Mouse (Mus musculus) neural tube, embryonic 12.5 days (tissue): ENCODE measurements around the gene S100a10. TPM values are rescaled to one million over a fixed set of nuclear protein-coding genes. Genes with fewer than 3 reads are reported as not detected.
A peak's percentile ranks its signal among the peaks of the same experiment; 100 is the strongest.
"Not testable (repeated sequence)": the region's sequence is repeated elsewhere in the genome, so short reads cannot be mapped to it uniquely, and the experiment has no call there.

Experiments used
- ATAC-seq: fragments of 200-750 bp; cut with Nextera tagmentation; 2 replicates; pipeline ENCODE4 v1.8.0; 2017; ENCODE audit warnings: low read depth, mild to moderate bottlenecking, moderate TSS enrichment, moderate library complexity; ENCODE audit not compliant: low FRiP score
- H3K27ac ChIP-seq: fragments of 300-500 bp; sonication (generic); 2 replicates; pipeline ENCODE4 v1.5.1; 2016
- H3K27me3 ChIP-seq: fragments of 300-500 bp; sonication (generic); replicated peaks from 2 replicates; pipeline ENCODE4 v1.6.1; 2016; ENCODE audit warnings: mild to moderate bottlenecking
- H3K36me3 ChIP-seq: fragments of 300-500 bp; sonication (generic); 2 replicates; pipeline ENCODE4 v1.6.1; 2016; ENCODE audit warnings: mild to moderate bottlenecking
- H3K4me1 ChIP-seq: fragments of 300-500 bp; sonication (generic); 2 replicates; pipeline ENCODE4 v1.6.1; 2016
- H3K4me2 ChIP-seq: fragments of 300-500 bp; sonication (generic); replicated peaks from 2 replicates; pipeline ENCODE4 v1.6.1; 2016; ENCODE audit warnings: mild to moderate bottlenecking
- H3K4me3 ChIP-seq: fragments of 300-500 bp; sonication (generic); 2 replicates; pipeline ENCODE4 v1.5.1; 2016
- H3K9ac ChIP-seq: fragments of 300-500 bp; sonication (generic); 2 replicates; pipeline ENCODE4 v1.6.1; 2016; ENCODE audit warnings: mild to moderate bottlenecking
- H3K9me3 ChIP-seq: fragments of 300-500 bp; sonication (generic); 2 replicates; pipeline ENCODE4 v1.6.1; 2016; ENCODE audit warnings: mild to moderate bottlenecking
- WGBS: fragments of 180-500 bp; shearing (Covaris S2); methylation state at CpG from one replicate; pipeline ENCODE4 v1.1.7; 2016; 5-methylcytosine and 5-hydroxymethylcytosine counted together
- polyA plus RNA-seq: library from polyadenylated mRNA; unstranded; fragments of >200 nt; fragmentation: Nextera tagmentation; extraction: Ambion mirVana; gene quantifications from 2 replicates; pipeline ENCODE4 v1.2.1, GENCODE M21; 2016

S100a10 gene
- polyA plus RNA-seq, 1 experiment from 2014 or later, result 305 TPM

GRCm38 (mm10) chr3:93521462-93522057 lies 33.3 kb upstream of the S100a10 start:
- H3K4me2 ChIP-seq, result peak overlapping the region; percentile 74
- H3K4me3 ChIP-seq, result no peak overlapping the region
- 87% methylated on average over 8 of the region's 8 CpGs for WGBS

GRCm38 (mm10) chr3:93522611-93523010 lies 32.3 kb upstream of the S100a10 start:
- H3K36me3 ChIP-seq, result no peaks in the 10 kb centered on the region
- no peak overlapping the region for H3K27ac ChIP-seq
- no peak overlapping the region for H3K4me2 ChIP-seq
- no peaks in the 10 kb centered on the region for H3K9me3 ChIP-seq
- H3K4me1 ChIP-seq, result peaks cover 7% of the 10 kb centered on the region
- H3K9ac ChIP-seq, result no peak overlapping the region
- WGBS, result 47% methylated on average over 7 of the region's 7 CpGs
- H3K27me3 ChIP-seq, result no peaks in the 10 kb centered on the region
- no peak for ATAC-seq
- H3K4me3 ChIP-seq, result no peak overlapping the region

More at GRCm38 (mm10) chr3:93521462-93522057, 33.3 kb upstream of the S100a10 start:
- Histone ChIP-seq H3K27ac (no peak overlapping the region), H3K27me3 (no peaks in the 10 kb centered on the region), H3K4me1 (peaks cover 7% of the 10 kb centered on the region), H3K9me3 (no peaks in the 10 kb centered on the region), H3K9ac (no peak overlapping the region), H3K36me3 (no peaks in the 10 kb centered on the region)
- ATAC-seq, result no peak

GRCm38 (mm10) chr3:93527300-93527699 lies 27.6 kb upstream of the S100a10 start:
- Histone ChIP-seq H3K9me3 (no peaks in the 10 kb centered on the region), H3K4me3 (no peak overlapping the region), H3K27me3 (no peaks in the 10 kb centered on the region), H3K4me1 (no peaks in the 10 kb centered on the region), H3K36me3 (no peaks in the 10 kb centered on the region), H3K4me2 (no peak overlapping the region), H3K9ac (no peak overlapping the region), H3K27ac (no peak overlapping the region)
- 89% methylated on average over 3 of the region's 3 CpGs for WGBS
- no peak for ATAC-seq

GRCm38 (mm10) chr3:93528807-93529206 lies 26.1 kb upstream of the S100a10 start:
- no peak for ATAC-seq
- Histone ChIP-seq H3K4me1 (no peaks in the 10 kb centered on the region), H3K4me2 (no peak overlapping the region), H3K4me3 (no peak overlapping the region), H3K27me3 (no peaks in the 10 kb centered on the region), H3K9me3 (no peaks in the 10 kb centered on the region), H3K9ac (no peak overlapping the region), H3K36me3 (no peaks in the 10 kb centered on the region), H3K27ac (no peak overlapping the region)
- 86% methylated on average over 5 of the region's 5 CpGs for WGBS

- WGBS, result 85% methylated on average over 2 of the region's 2 CpGs
- no peak overlapping the region for H3K4me3 ChIP-seq
- no peak for ATAC-seq
Observed at GRCm38 (mm10) chr3:93537068-93537576, 17.8 kb upstream of the S100a10 start.

GRCm38 (mm10) chr3:93538486-93538885 lies 16.4 kb upstream of the S100a10 start:
- no peak for ATAC-seq
- no peaks in the 10 kb centered on the region for H3K36me3 ChIP-seq
- 89% methylated on average over 2 of the region's 2 CpGs for WGBS
- no peak overlapping the region for H3K9ac ChIP-seq
- H3K4me2 ChIP-seq, result no peak overlapping the region
- H3K27me3 ChIP-seq, result no peaks in the 10 kb centered on the region
- no peaks in the 10 kb centered on the region for H3K4me1 ChIP-seq
- no peak overlapping the region for H3K4me3 ChIP-seq
- no peaks in the 10 kb centered on the region for H3K9me3 ChIP-seq
- H3K27ac ChIP-seq, result no peak overlapping the region

More at GRCm38 (mm10) chr3:93537068-93537576, 17.8 kb upstream of the S100a10 start:
- H3K4me2 ChIP-seq, result no peak overlapping the region
- H3K9ac ChIP-seq, result no peak overlapping the region
- H3K9me3 ChIP-seq, result no peaks in the 10 kb centered on the region
- no peaks in the 10 kb centered on the region for H3K36me3 ChIP-seq
- H3K27ac ChIP-seq, result no peak overlapping the region
- no peaks in the 10 kb centered on the region for H3K4me1 ChIP-seq
- no peaks in the 10 kb centered on the region for H3K27me3 ChIP-seq

- Histone ChIP-seq H3K4me2 (no peak overlapping the region), H3K9me3 (no peaks in the 10 kb centered on the region), H3K36me3 (no peaks in the 10 kb centered on the region), H3K27ac (no peak overlapping the region), H3K9ac (no peak overlapping the region), H3K27me3 (no peaks in the 10 kb centered on the region), H3K4me1 (no peaks in the 10 kb centered on the region), H3K4me3 (no peak overlapping the region)
- ATAC-seq, result no peak
- WGBS, result 64% methylated on average over 2 of the region's 2 CpGs
Observed at GRCm38 (mm10) chr3:93541501-93541900, 13.4 kb upstream of the S100a10 start.

GRCm38 (mm10) chr3:93544170-93544569 lies 10.7 kb upstream of the S100a10 start:
- H3K9ac ChIP-seq, H3K27ac ChIP-seq, H3K4me1 ChIP-seq, H3K27me3 ChIP-seq, H3K9me3 ChIP-seq, H3K4me2 ChIP-seq, ATAC-seq, H3K4me3 ChIP-seq, H3K36me3 ChIP-seq: not testable (repeated sequence)
- WGBS, result 88% methylated on average over 6 of the region's 6 CpGs

- H3K4me1 ChIP-seq, result no peaks in the 10 kb centered on the region
- ATAC-seq, result 0 out of 2 replicates have a peak, but pooled peaks have one; percentile 41
- 35% methylated on average over 7 of the region's 7 CpGs for WGBS
- H3K9me3 ChIP-seq, result no peaks in the 10 kb centered on the region
- H3K27ac ChIP-seq, result no peak overlapping the region
- H3K4me3 ChIP-seq, result no peak overlapping the region
- H3K4me2 ChIP-seq, result no peak overlapping the region
- no peaks in the 10 kb centered on the region for H3K36me3 ChIP-seq
- H3K9ac ChIP-seq, result no peak overlapping the region
- no peaks in the 10 kb centered on the region for H3K27me3 ChIP-seq
Observed at GRCm38 (mm10) chr3:93547099-93547648, 7.7 kb upstream of the S100a10 start.

GRCm38 (mm10) chr3:93547749-93548540 lies 6.9 kb upstream of the S100a10 start:
- no peak for ATAC-seq
- Histone ChIP-seq H3K27ac (no peak overlapping the region), H3K27me3 (no peaks in the 10 kb centered on the region), H3K9me3 (no peaks in the 10 kb centered on the region), H3K36me3 (no peaks in the 10 kb centered on the region), H3K4me3 (no peak overlapping the region), H3K4me2 (no peak overlapping the region), H3K9ac (no peak overlapping the region), H3K4me1 (no peaks in the 10 kb centered on the region)
- WGBS, result 83% methylated on average over 20 of the region's 20 CpGs

- no peak for ATAC-seq
- Histone ChIP-seq H3K27ac (no peak overlapping the region), H3K36me3 (no peaks in the 10 kb centered on the region), H3K4me2 (no peak overlapping the region), H3K9me3 (no peaks in the 10 kb centered on the region), H3K27me3 (no peaks in the 10 kb centered on the region), H3K9ac (no peak overlapping the region), H3K4me1 (no peaks in the 10 kb centered on the region), H3K4me3 (no peak overlapping the region)
- 67% methylated on average over 4 of the region's 6 CpGs for WGBS
Observed at GRCm38 (mm10) chr3:93548541-93549266, 6.2 kb upstream of the S100a10 start.

GRCm38 (mm10) chr3:93549986-93550385 lies 4.9 kb upstream of the S100a10 start:
- Histone ChIP-seq H3K27ac (no peak overlapping the region), H3K9me3 (no peaks in the 10 kb centered on the region), H3K4me2 (no peak overlapping the region), H3K9ac (no peak overlapping the region), H3K4me1 (peaks cover 5% of the 10 kb centered on the region; the same call in 1 of the 2 replicates), H3K36me3 (no peaks in the 10 kb centered on the region), H3K27me3 (peaks cover 6% of the 10 kb centered on the region), H3K4me3 (no peak overlapping the region)
- no peak for ATAC-seq
- WGBS, result 76% methylated on average over 4 of the region's 4 CpGs
